Mouse (Mus musculus) gastrocnemius, adult 2 months (tissue): Measurements from ENCODE around the gene Olfr221. TPM values are rescaled to one million over a fixed set of nuclear protein-coding genes. Genes with fewer than 3 reads are reported as not detected.
"Not testable (repeated sequence)": the region's sequence is repeated elsewhere in the genome, so short reads cannot be mapped to it uniquely, and the experiment has no call there.

Source experiments
- DNase-seq: peaks from one replicate; pipeline ENCODE4 v3.0.0; 2022
- H3K27ac ChIP-seq: fragments of 200-600 bp; 2 replicates; pipeline ENCODE4 v1.8.1; 2022; ENCODE audit warnings: mild to moderate bottlenecking
- H3K4me3 ChIP-seq: fragments of 200-600 bp; 2 replicates; pipeline ENCODE4 v1.8.1; 2022; ENCODE audit warnings: mild to moderate bottlenecking, moderate library complexity
- CTCF ChIP-seq: fragments of 200-600 bp; IDR thresholded peaks from 2 replicates; pipeline ENCODE4 v1.8.1; 2022; ENCODE audit warnings: antibody characterized with exemption, mild to moderate bottlenecking, moderate library complexity
- intact Hi-C: fragments of 180-260 bp; cut with DNase I; formaldehyde crosslinking; loops from one replicate; pipeline ENCODE4 v1.15.1; 2025
- long read RNA-seq, 2 experiments: library from polyadenylated mRNA; stranded (forward); transcript quantifications; one replicate each; pipeline ENCODE4 v2.0.0; 2021
- total RNA-seq, 2 experiments: library from RNA; stranded (reverse); gene quantifications; 2 replicates each; pipeline ENCODE4 v1.2.3; 2021

Gene Olfr221
- total RNA-seq, result not detected
- long read RNA-seq, experiment 1, result 0 reads
- long read RNA-seq, experiment 2, result 0 reads

- DNase-seq, H3K4me3 ChIP-seq, intact Hi-C loops: not testable (repeated sequence)
- H3K27ac ChIP-seq, result peak within 1 kb of the TSS; percentile 57; the same call in 1 of the 2 replicates
Measured at GRCm38 (mm10) chr14:52042359-52042758, at the start of gene Olfr221. Gene Olfr221, minus strand, starts transcription at chr14:52042459.

- intact Hi-C loops, result no loop called here
- Histone ChIP-seq H3K4me3 (no peak overlapping the region), H3K27ac (no peak overlapping the region)
- TF ChIP-seq CTCF, result no peak
- DNase-seq, result no peak
Measured at GRCm38 (mm10) chr14:52083083-52083482, 40.8 kb upstream of the Olfr221 start.

GRCm38 (mm10) chr14:52071599-52072137, 29.4 kb upstream of the Olfr221 start:
- DNase-seq, result no peak
- no peak overlapping the region for H3K27ac ChIP-seq
- no peak overlapping the region for H3K4me3 ChIP-seq
- no peak for TF ChIP-seq CTCF
- intact Hi-C loops, result no loop called here

- no peak for TF ChIP-seq CTCF
- intact Hi-C loops, result no loop called here
- H3K27ac ChIP-seq, result no peak overlapping the region
- no peak overlapping the region for H3K4me3 ChIP-seq
- DNase-seq, result no peak
Measured at GRCm38 (mm10) chr14:52066135-52066534, 23.9 kb upstream of the Olfr221 start.

GRCm38 (mm10) chr14:52061798-52062197, 19.5 kb upstream of the Olfr221 start:
- DNase-seq, result no peak
- no peak for TF ChIP-seq CTCF
- no peak overlapping the region for H3K4me3 ChIP-seq
- H3K27ac ChIP-seq, result no peak overlapping the region
- intact Hi-C loops, result no loop called here

GRCm38 (mm10) chr14:52060800-52061199, 18.5 kb upstream of the Olfr221 start:
- H3K27ac ChIP-seq, result no peak overlapping the region
- DNase-seq, result no peak
- no peak overlapping the region for H3K4me3 ChIP-seq
- intact Hi-C loops, result no loop called here
- TF ChIP-seq CTCF, result no peak

GRCm38 (mm10) chr14:52059982-52060381, 17.7 kb upstream of the Olfr221 start:
- Histone ChIP-seq H3K27ac (no peak overlapping the region), H3K4me3 (no peak overlapping the region)
- TF ChIP-seq CTCF, result no peak
- intact Hi-C loops, result no loop called here
- DNase-seq, result no peak

- H3K4me3 ChIP-seq, DNase-seq, H3K27ac ChIP-seq, intact Hi-C loops: not testable (repeated sequence)
Measured at GRCm38 (mm10) chr14:52052720-52053119, 10.5 kb upstream of the Olfr221 start.

GRCm38 (mm10) chr14:52045966-52046565, 3.8 kb upstream of the Olfr221 start:
- intact Hi-C loops, result no loop called here
- no peak for TF ChIP-seq CTCF
- H3K4me3 ChIP-seq, result no peak overlapping the region
- no peak for DNase-seq
- no peak overlapping the region for H3K27ac ChIP-seq

- intact Hi-C loops, result no loop called here
- peak; percentile 36 for TF ChIP-seq CTCF
- no peak overlapping the region for H3K27ac ChIP-seq
- no peak overlapping the region for H3K4me3 ChIP-seq
- DNase-seq, result no peak
Measured at GRCm38 (mm10) chr14:52044901-52045678, 2.8 kb upstream of the Olfr221 start.

- intact Hi-C loops, result no loop called here
- Histone ChIP-seq H3K27ac (peak overlapping the region; percentile 57; the same call in 1 of the 2 replicates), H3K4me3 (no peak overlapping the region)
- no peak for DNase-seq
- TF ChIP-seq CTCF, result no peak
Measured at GRCm38 (mm10) chr14:52043446-52043845, 1.2 kb upstream of the Olfr221 start.

- no peak for TF ChIP-seq CTCF
- H3K27ac ChIP-seq, result no peak overlapping the region
Measured at GRCm38 (mm10) chr14:52039332-52039731, 2.9 kb downstream of the Olfr221 start.

GRCm38 (mm10) chr14:52035926-52036325, 6.3 kb downstream of the Olfr221 start:
- TF ChIP-seq CTCF, result no peak
- DNase-seq, result no peak
- no peak overlapping the region for H3K27ac ChIP-seq
- intact Hi-C loops, result no loop called here
- no peak overlapping the region for H3K4me3 ChIP-seq

More at GRCm38 (mm10) chr14:52039332-52039731, 2.9 kb downstream of the Olfr221 start:
- no peak for DNase-seq
- intact Hi-C loops, result no loop called here
- no peak overlapping the region for H3K4me3 ChIP-seq
